Mouse (Mus musculus) MEL (cell line): ENCODE results near the gene Ceacam19. TPM values are rescaled to one million over a fixed set of nuclear protein-coding genes. Genes with fewer than 3 reads are reported as not detected.

Experiments used
- DNase-seq: peaks from one replicate; pipeline ENCODE4 v3.0.0; 2011; ENCODE audit warnings: low read depth, low spot score
- H3K27ac ChIP-seq: 2 replicates; pipeline ENCODE4 v1.5.1; 2012; ENCODE audit warnings: low read depth, mild to moderate bottlenecking, control low read depth, low read length, moderate library complexity; ENCODE audit not compliant: control insufficient read depth
- H3K27me3 ChIP-seq, 2 experiments: fragments of 150-350 bp in 1 of 2; sonication (generic) in 1 of 2; 2 replicates each; pipeline ENCODE4 v1.6.1; 2012; ENCODE audit warnings: low read length in 2 of 2, mild to moderate bottlenecking in 2 of 2, improper control_type of control experiment in 1 of 2, moderate library complexity in 1 of 2; ENCODE audit not compliant: insufficient read depth in 2 of 2, control insufficient read depth in 1 of 2
- H3K36me3 ChIP-seq, 2 experiments: 2 replicates each; pipeline ENCODE4 v1.6.1; 2012 to 2014; ENCODE audit warnings: low read length in 2 of 2, improper control_type of control experiment in 1 of 2, inconsistent platforms in 1 of 2, mild to moderate bottlenecking in 1 of 2; ENCODE audit not compliant: insufficient read depth in 2 of 2, control insufficient read depth in 1 of 2
- H3K4me1 ChIP-seq, 2 experiments: fragments of 150-350 bp in 1 of 2; sonication (generic) in 1 of 2; 2 replicates each; pipeline ENCODE4 v1.6.1; 2012; ENCODE audit warnings: low read length in 2 of 2, improper control_type of control experiment in 1 of 2, mild to moderate bottlenecking in 1 of 2; ENCODE audit not compliant: insufficient read depth in 2 of 2, control insufficient read depth in 1 of 2
- H3K4me3 ChIP-seq, 2 experiments: fragments of 150-350 bp in 1 of 2; sonication (generic) in 1 of 2; 2 replicates each; pipeline ENCODE4 v1.5.1; 2012; ENCODE audit warnings: low read depth in 2 of 2, low read length in 2 of 2, mild to moderate bottlenecking in 2 of 2, moderate library complexity in 2 of 2, control low read depth in 1 of 2, improper control_type of control experiment in 1 of 2; ENCODE audit not compliant: control insufficient read depth in 1 of 2, insufficient read depth in 1 of 2
- H3K79me2 ChIP-seq: 2 replicates; pipeline ENCODE4 v1.6.1; 2012; ENCODE audit warnings: mild to moderate bottlenecking, low read length, moderate library complexity; ENCODE audit not compliant: control insufficient read depth, poor library complexity, insufficient read depth
- H3K9ac ChIP-seq: 2 replicates; pipeline ENCODE4 v1.6.1; 2012; ENCODE audit warnings: low read depth, mild to moderate bottlenecking, control low read depth, low read length, moderate library complexity; ENCODE audit not compliant: control insufficient read depth, poor library complexity, severe bottlenecking
- H3K9me3 ChIP-seq: fragments of 150-350 bp; sonication (generic); replicated peaks from 2 replicates; pipeline ENCODE4 v1.6.1; 2012; ENCODE audit warnings: mild to moderate bottlenecking, low read length, improper control_type of control experiment, moderate library complexity; ENCODE audit not compliant: insufficient read depth
- CHD2 ChIP-seq: IDR thresholded peaks from 2 replicates; pipeline ENCODE4 v1.6.1; 2011; ENCODE audit warnings: low read length, improper control_type of control experiment
- ELF1 ChIP-seq: IDR thresholded peaks from 2 replicates; pipeline ENCODE4 v1.6.1; 2014; ENCODE audit warnings: low read depth, mild to moderate bottlenecking, inconsistent platforms, low read length, improper control_type of control experiment, moderate library complexity
- EP300 ChIP-seq, 2 experiments: IDR thresholded peaks; 2 replicates each; pipeline ENCODE4 v1.6.1; 2011; ENCODE audit warnings: improper control_type of control experiment in 2 of 2, low read length in 2 of 2, low read depth in 1 of 2, mild to moderate bottlenecking in 1 of 2
- ETS1 ChIP-seq: IDR thresholded peaks from 2 replicates; pipeline ENCODE4 v1.6.1; 2012; ENCODE audit warnings: low read depth, mild to moderate bottlenecking, inconsistent platforms, low read length, improper control_type of control experiment, moderate library complexity
- GABPA ChIP-seq: IDR thresholded peaks from 2 replicates; pipeline ENCODE4 v1.6.1; 2012; ENCODE audit warnings: low read depth, mild to moderate bottlenecking, inconsistent platforms, low read length, improper control_type of control experiment, moderate library complexity
- GATA1 ChIP-seq: IDR thresholded peaks from 2 replicates; pipeline ENCODE4 v1.6.1; 2011; ENCODE audit warnings: low read depth, low read length, improper control_type of control experiment
- JUND ChIP-seq: IDR thresholded peaks from 2 replicates; pipeline ENCODE4 v1.6.1; 2011; ENCODE audit warnings: low read depth, mild to moderate bottlenecking, improper control_type of control experiment, low read length
- KAT2A ChIP-seq: conservative IDR thresholded peaks from 2 replicates; pipeline ENCODE4 v1.6.1; 2012; ENCODE audit warnings: low read depth, low read length, improper control_type of control experiment, inconsistent platforms
- MAFK ChIP-seq: IDR thresholded peaks from 2 replicates; pipeline ENCODE4 v1.6.1; 2011; ENCODE audit warnings: low read depth, mild to moderate bottlenecking, low read length, improper control_type of control experiment, borderline replicate concordance
- MXI1 ChIP-seq: IDR thresholded peaks from 2 replicates; pipeline ENCODE4 v1.6.1; 2011; ENCODE audit warnings: mild to moderate bottlenecking, low read depth, low read length, improper control_type of control experiment
- MYB ChIP-seq: IDR thresholded peaks from 2 replicates; pipeline ENCODE4 v1.6.1; 2011; ENCODE audit warnings: mild to moderate bottlenecking, low read depth, low read length, improper control_type of control experiment
- MYC ChIP-seq: IDR thresholded peaks from 2 replicates; pipeline ENCODE4 v1.6.1; 2011; ENCODE audit warnings: low read depth, mild to moderate bottlenecking, low read length, improper control_type of control experiment, moderate library complexity
- NELFE ChIP-seq: IDR thresholded peaks from 2 replicates; pipeline ENCODE4 v1.6.1; 2011; ENCODE audit warnings: low read depth, low read length, improper control_type of control experiment
- POLR2A ChIP-seq, 2 experiments: IDR thresholded peaks; 2 replicates each; pipeline ENCODE4 v1.6.1; 2011 to 2012; ENCODE audit warnings: low read length in 2 of 2, mild to moderate bottlenecking in 2 of 2, control low read depth in 1 of 2, improper control_type of control experiment in 1 of 2, low read depth in 1 of 2, moderate library complexity in 1 of 2; ENCODE audit not compliant: control insufficient read depth in 1 of 2, insufficient read depth in 1 of 2, poor library complexity in 1 of 2
- POLR2AphosphoS5 ChIP-seq: IDR thresholded peaks from 2 replicates; pipeline ENCODE4 v1.6.1; 2012; ENCODE audit warnings: low read depth, borderline replicate concordance, mild to moderate bottlenecking, inconsistent platforms, low read length, moderate library complexity, mixed read lengths
- RCOR1 ChIP-seq: IDR thresholded peaks from 2 replicates; pipeline ENCODE4 v1.6.1; 2012; ENCODE audit warnings: low read depth, mild to moderate bottlenecking, inconsistent platforms, low read length, improper control_type of control experiment
- SIN3A ChIP-seq: IDR thresholded peaks from 2 replicates; pipeline ENCODE4 v1.6.1; 2012; ENCODE audit warnings: low read length, improper control_type of control experiment, inconsistent platforms
- SMC3 ChIP-seq: IDR thresholded peaks from 2 replicates; pipeline ENCODE4 v1.6.1; 2011; ENCODE audit warnings: low read depth, low read length, improper control_type of control experiment
- TAL1 ChIP-seq: IDR thresholded peaks from 2 replicates; pipeline ENCODE4 v1.6.1; 2012; ENCODE audit warnings: mild to moderate bottlenecking, inconsistent platforms, low read length, moderate library complexity, mixed read lengths
- TBP ChIP-seq: IDR thresholded peaks from 2 replicates; pipeline ENCODE4 v1.8.0; 2011; ENCODE audit warnings: low read depth, low read length, improper control_type of control experiment
- TCF12 ChIP-seq: IDR thresholded peaks from 2 replicates; pipeline ENCODE4 v1.6.1; 2014; ENCODE audit warnings: low read depth, mild to moderate bottlenecking, inconsistent platforms, low read length, improper control_type of control experiment, moderate library complexity
- UBTF ChIP-seq: IDR thresholded peaks from 2 replicates; pipeline ENCODE4 v1.6.1; 2012; ENCODE audit warnings: low read depth, mild to moderate bottlenecking, inconsistent platforms, low read length, improper control_type of control experiment, moderate library complexity, borderline replicate concordance; ENCODE audit not compliant: insufficient read depth
- USF1 ChIP-seq: IDR thresholded peaks from 2 replicates; pipeline ENCODE4 v1.6.1; 2014; ENCODE audit warnings: low read depth, mild to moderate bottlenecking, inconsistent platforms, low read length, improper control_type of control experiment, moderate library complexity
- USF2 ChIP-seq, 2 experiments: IDR thresholded peaks; 2 replicates each; pipeline ENCODE4 v1.6.1; 2011 to 2012; ENCODE audit warnings: improper control_type of control experiment in 2 of 2, low read length in 2 of 2, borderline replicate concordance in 1 of 2, inconsistent platforms in 1 of 2, low read depth in 1 of 2, mild to moderate bottlenecking in 1 of 2; ENCODE audit not compliant: insufficient read depth in 1 of 2
- ZMIZ1 ChIP-seq: IDR thresholded peaks from 2 replicates; pipeline ENCODE4 v1.6.1; 2012; ENCODE audit warnings: low read depth, mild to moderate bottlenecking, inconsistent platforms, low read length, improper control_type of control experiment, moderate library complexity
- polyA plus RNA-seq, 2 experiments: library from polyadenylated mRNA; stranded (reverse) in 1 of 2; unstranded in 1 of 2; fragments of >175 nt in 1 of 2; fragments of >200 nt in 1 of 2; gene quantifications; 2 replicates each; pipeline versions ENCODE4 v1.2.1 to v1.2.4; 2012; ENCODE audit warnings: low replicate concordance in 2 of 2, low read depth in 1 of 2; ENCODE audit not compliant: insufficient read length in 2 of 2, insufficient read depth in 1 of 2, missing spikeins in 1 of 2
- total RNA-seq: library from RNA; depleted of rRNA; stranded (reverse); fragments of 300-350 nt; gene quantifications from 2 replicates; pipeline ENCODE4 v1.2.3, GENCODE M21; 2012

Ceacam19 gene
- total and polyA plus RNA-seq, 3 experiments: 0.03 to 0.04 TPM; not detected in 1

- peak overlapping the region; percentile 43 to 51 for H3K4me3 ChIP-seq
- no peaks in the 10 kb centered on the region for H3K79me2 ChIP-seq
- H3K9me3 ChIP-seq: no peaks in the 10 kb centered on the region
- peaks cover 0 to 15% of the 10 kb centered on the region in 2 experiments; a peak in 2 of 4 replicates for H3K36me3 ChIP-seq
- no peaks in the 10 kb centered on the region; a peak in 1 of 4 replicates for H3K27me3 ChIP-seq
- peaks cover 0 to 19% of the 10 kb centered on the region in 2 experiments for H3K4me1 ChIP-seq
- peak; percentile 67 for TF ChIP-seq ELF1
- no peak for TF ChIP-seq SMC3
- TF ChIP-seq SIN3A: peak; percentile 61
- TF ChIP-seq EP300 (IDR thresholded peaks at IDR 0.05; ENCODE audit: low read depth in 1 of 2, low read length in 2 of 2): peak; percentile 83 to 97
- no peak for TF ChIP-seq MYC
- peak; percentile 54 for TF ChIP-seq GATA1
- TF ChIP-seq RCOR1: peak; percentile 67
- TF ChIP-seq POLR2A (IDR thresholded peaks at IDR 0.05; ENCODE audit: control insufficient read depth in 1 of 2, insufficient read depth in 1 of 2, low read depth in 1 of 2, low read length in 2 of 2, poor library complexity in 1 of 2): peak in 1 of 2 experiments; percentile 72; a peak in 2 of 4 replicates
- peak; percentile 33; the same call in 1 of the 2 replicates for TF ChIP-seq NELFE
- TF ChIP-seq ETS1: peak; percentile 82
- peak; percentile 85 for TF ChIP-seq TCF12
- peak; percentile 65 for TF ChIP-seq TAL1
- no peak for TF ChIP-seq ZMIZ1
- TF ChIP-seq MYB: 0 out of 2 replicates have a peak, but pooled peaks have one; percentile 10
- TF ChIP-seq KAT2A: no peak
- peak; percentile 63 for TF ChIP-seq TBP
- peak overlapping the region; percentile 68 for H3K9ac ChIP-seq
- H3K27ac ChIP-seq: peak overlapping the region; percentile 82
- peak; percentile 90 for DNase-seq
Observed at GRCm38 (mm10) chr7:19871137-19871621, 16.6 kb downstream of the Ceacam19 start.

- H3K9me3 ChIP-seq: no peaks in the 10 kb centered on the region
Observed at GRCm38 (mm10) chr7:19867751-19868399, 19.9 kb downstream of the Ceacam19 start.

More at GRCm38 (mm10) chr7:19867751-19868399, 19.9 kb downstream of the Ceacam19 start:
- DNase-seq: peak; percentile 17
- no peak overlapping the region for H3K4me3 ChIP-seq
- TF ChIP-seq POLR2AphosphoS5 (no peak), CHD2 (no peak), USF1 (no peak), ELF1 (no peak), JUND (no peak), TAL1 (no peak), MXI1 (no peak), SIN3A (no peak), MAFK (no peak), GABPA (no peak), KAT2A (no peak), USF2 (IDR thresholded peaks at IDR 0.05; ENCODE audit: borderline replicate concordance in 1 of 2, insufficient read depth in 1 of 2, low read depth in 1 of 2, low read length in 2 of 2) (no peak), TBP (no peak), UBTF (no peak)
- TF ChIP-seq, all 39 proteins: peak for 0
- peaks cover 0 to 17% of the 10 kb centered on the region in 2 experiments for H3K4me1 ChIP-seq
- peaks cover 0 to 10% of the 10 kb centered on the region in 2 experiments; a peak in 2 of 4 replicates for H3K36me3 ChIP-seq
- H3K27me3 ChIP-seq: no peaks in the 10 kb centered on the region; a peak in 1 of 4 replicates
- H3K27ac ChIP-seq: no peak overlapping the region
- H3K9ac ChIP-seq: no peak overlapping the region
- no peaks in the 10 kb centered on the region for H3K79me2 ChIP-seq
